Mouse (Mus musculus): ENCODE results near the gene Nop2. TPM values are rescaled to one million over a fixed set of nuclear protein-coding genes. Genes with fewer than 3 reads are reported as not detected.

Nop2 gene
- polyA plus RNA-seq, 1 experiment from 2014 or later = 45.0 TPM

GRCm38 (mm10) chr6:125101444-125101843, 30.3 kb upstream of the Nop2 start:
- H3K4me2 ChIP-seq (ENCODE audit: low read depth, low read length) = no peak overlapping the region
- no peak for ATAC-seq (ENCODE audit: low read depth)
- no peaks in the 10 kb centered on the region; the same call in 1 of the 2 replicates for H3K27me3 ChIP-seq (ENCODE audit: control insufficient read depth, insufficient read depth, low read length)
- peaks cover 68% of the 10 kb centered on the region for H3K36me3 ChIP-seq (ENCODE audit: control insufficient read depth, insufficient read depth, low read length)
- H3K9ac ChIP-seq (replicated peaks; ENCODE audit: low read depth, low read length) = no peak overlapping the region
- WGBS = 89% methylated on average over 9 of the region's 9 CpGs
- no peaks in the 10 kb centered on the region for H3K9me3 ChIP-seq (ENCODE audit: control insufficient read depth, low read length)
- H3K4me3 ChIP-seq (ENCODE audit: low read depth, low read length) = no peak overlapping the region
- no peak overlapping the region for H3K27ac ChIP-seq (ENCODE audit: low read depth, low read length)
- H3K4me1 ChIP-seq (ENCODE audit: control insufficient read depth, insufficient read depth, low read length) = peaks cover 27% of the 10 kb centered on the region

- Histone ChIP-seq H3K4me3 (ENCODE audit: low read depth, low read length) (no peak overlapping the region), H3K36me3 (ENCODE audit: control insufficient read depth, insufficient read depth, low read length) (peaks cover 86% of the 10 kb centered on the region), H3K9me3 (ENCODE audit: control insufficient read depth, low read length) (no peaks in the 10 kb centered on the region), H3K4me2 (ENCODE audit: low read depth, low read length) (no peak overlapping the region), H3K9ac (replicated peaks; ENCODE audit: low read depth, low read length) (no peak overlapping the region), H3K27ac (ENCODE audit: low read depth, low read length) (no peak overlapping the region), H3K27me3 (ENCODE audit: control insufficient read depth, insufficient read depth, low read length) (no peaks in the 10 kb centered on the region), H3K4me1 (ENCODE audit: control insufficient read depth, insufficient read depth, low read length) (peaks cover 6% of the 10 kb centered on the region)
- WGBS = 92% methylated on average over 4 of the region's 4 CpGs
- no peak for ATAC-seq (ENCODE audit: low read depth)
These were observed 27.5 kb upstream of the Nop2 start for GRCm38 (mm10) chr6:125104223-125104622.

GRCm38 (mm10) chr6:125107705-125108104, 24.0 kb upstream of the Nop2 start:
- WGBS = 96% methylated on average over 2 of the region's 2 CpGs
- H3K9ac ChIP-seq (replicated peaks; ENCODE audit: low read depth, low read length) = no peak overlapping the region
- H3K4me1 ChIP-seq (ENCODE audit: control insufficient read depth, insufficient read depth, low read length) = no peaks in the 10 kb centered on the region
- H3K27ac ChIP-seq (ENCODE audit: low read depth, low read length) = no peak overlapping the region
- no peak overlapping the region for H3K4me3 ChIP-seq (ENCODE audit: low read depth, low read length)
- no peaks in the 10 kb centered on the region for H3K27me3 ChIP-seq (ENCODE audit: control insufficient read depth, insufficient read depth, low read length)
- no peak for ATAC-seq (ENCODE audit: low read depth)
- no peaks in the 10 kb centered on the region for H3K9me3 ChIP-seq (ENCODE audit: control insufficient read depth, low read length)
- no peak overlapping the region for H3K4me2 ChIP-seq (ENCODE audit: low read depth, low read length)
- peaks cover 91% of the 10 kb centered on the region for H3K36me3 ChIP-seq (ENCODE audit: control insufficient read depth, insufficient read depth, low read length)

GRCm38 (mm10) chr6:125109371-125109770, 22.3 kb upstream of the Nop2 start:
- ATAC-seq (ENCODE audit: low read depth) = no peak
- 90% methylated on average over 14 of the region's 14 CpGs for WGBS
- H3K4me2 ChIP-seq (ENCODE audit: low read depth, low read length) = no peak overlapping the region

GRCm38 (mm10) chr6:125110927-125111326, 20.8 kb upstream of the Nop2 start:
- Histone ChIP-seq H3K36me3 (ENCODE audit: control insufficient read depth, insufficient read depth, low read length) (peaks cover 96% of the 10 kb centered on the region), H3K27ac (ENCODE audit: low read depth, low read length) (no peak overlapping the region), H3K9ac (replicated peaks; ENCODE audit: low read depth, low read length) (no peak overlapping the region), H3K9me3 (ENCODE audit: control insufficient read depth, low read length) (no peaks in the 10 kb centered on the region), H3K4me1 (ENCODE audit: control insufficient read depth, insufficient read depth, low read length) (no peaks in the 10 kb centered on the region), H3K4me2 (ENCODE audit: low read depth, low read length) (no peak overlapping the region), H3K4me3 (ENCODE audit: low read depth, low read length) (no peak overlapping the region), H3K27me3 (ENCODE audit: control insufficient read depth, insufficient read depth, low read length) (no peaks in the 10 kb centered on the region)
- 93% methylated on average over 7 of the region's 7 CpGs for WGBS
- no peak for ATAC-seq (ENCODE audit: low read depth)

More at GRCm38 (mm10) chr6:125109371-125109770, 22.3 kb upstream of the Nop2 start:
- H3K27me3 ChIP-seq (ENCODE audit: control insufficient read depth, insufficient read depth, low read length) = no peaks in the 10 kb centered on the region
- peaks cover 94% of the 10 kb centered on the region for H3K36me3 ChIP-seq (ENCODE audit: control insufficient read depth, insufficient read depth, low read length)
- no peaks in the 10 kb centered on the region for H3K9me3 ChIP-seq (ENCODE audit: control insufficient read depth, low read length)
- H3K27ac ChIP-seq (ENCODE audit: low read depth, low read length) = no peak overlapping the region
- no peaks in the 10 kb centered on the region for H3K4me1 ChIP-seq (ENCODE audit: control insufficient read depth, insufficient read depth, low read length)
- no peak overlapping the region for H3K4me3 ChIP-seq (ENCODE audit: low read depth, low read length)
- no peak overlapping the region for H3K9ac ChIP-seq (replicated peaks; ENCODE audit: low read depth, low read length)

GRCm38 (mm10) chr6:125112553-125112952, 19.2 kb upstream of the Nop2 start:
- no peaks in the 10 kb centered on the region for H3K9me3 ChIP-seq (ENCODE audit: control insufficient read depth, low read length)
- H3K9ac ChIP-seq (replicated peaks; ENCODE audit: low read depth, low read length) = no peak overlapping the region
- H3K4me1 ChIP-seq (ENCODE audit: control insufficient read depth, insufficient read depth, low read length) = no peaks in the 10 kb centered on the region
- H3K4me2 ChIP-seq (ENCODE audit: low read depth, low read length) = no peak overlapping the region
- no peak overlapping the region for H3K4me3 ChIP-seq (ENCODE audit: low read depth, low read length)
- H3K27me3 ChIP-seq (ENCODE audit: control insufficient read depth, insufficient read depth, low read length) = no peaks in the 10 kb centered on the region
- H3K27ac ChIP-seq (ENCODE audit: low read depth, low read length) = no peak overlapping the region
- ATAC-seq (ENCODE audit: low read depth) = no peak
- 91% methylated on average over 11 of the region's 11 CpGs for WGBS
- H3K36me3 ChIP-seq (ENCODE audit: control insufficient read depth, insufficient read depth, low read length) = peaks cover 92% of the 10 kb centered on the region

GRCm38 (mm10) chr6:125119387-125119786, 12.3 kb upstream of the Nop2 start:
- Histone ChIP-seq H3K27me3 (ENCODE audit: control insufficient read depth, insufficient read depth, low read length) (no peaks in the 10 kb centered on the region), H3K36me3 (ENCODE audit: control insufficient read depth, insufficient read depth, low read length) (peaks cover 92% of the 10 kb centered on the region), H3K4me1 (ENCODE audit: control insufficient read depth, insufficient read depth, low read length) (no peaks in the 10 kb centered on the region), H3K9ac (replicated peaks; ENCODE audit: low read depth, low read length) (no peak overlapping the region), H3K4me3 (ENCODE audit: low read depth, low read length) (no peak overlapping the region), H3K27ac (ENCODE audit: low read depth, low read length) (no peak overlapping the region), H3K9me3 (ENCODE audit: control insufficient read depth, low read length) (no peaks in the 10 kb centered on the region), H3K4me2 (ENCODE audit: low read depth, low read length) (no peak overlapping the region)
- 94% methylated on average over 8 of the region's 8 CpGs for WGBS
- ATAC-seq (ENCODE audit: low read depth) = no peak

- 94% methylated on average over 12 of the region's 12 CpGs for WGBS
- no peak overlapping the region for H3K27ac ChIP-seq (ENCODE audit: low read depth, low read length)
- H3K9me3 ChIP-seq (ENCODE audit: control insufficient read depth, low read length) = no peaks in the 10 kb centered on the region
- no peak overlapping the region for H3K4me3 ChIP-seq (ENCODE audit: low read depth, low read length)
- H3K36me3 ChIP-seq (ENCODE audit: control insufficient read depth, insufficient read depth, low read length) = peaks cover 59% of the 10 kb centered on the region
- no peaks in the 10 kb centered on the region for H3K27me3 ChIP-seq (ENCODE audit: control insufficient read depth, insufficient read depth, low read length)
- no peak overlapping the region for H3K9ac ChIP-seq (replicated peaks; ENCODE audit: low read depth, low read length)
- ATAC-seq (ENCODE audit: low read depth) = no peak
- H3K4me2 ChIP-seq (ENCODE audit: low read depth, low read length) = no peak overlapping the region
- peaks cover 5% of the 10 kb centered on the region; the same call in 1 of the 2 replicates for H3K4me1 ChIP-seq (ENCODE audit: control insufficient read depth, insufficient read depth, low read length)
These were observed 3.0 kb upstream of the Nop2 start for GRCm38 (mm10) chr6:125128724-125129123.

- 87% methylated on average over 20 of the region's 20 CpGs for WGBS
- Histone ChIP-seq H3K27ac (ENCODE audit: low read depth, low read length) (no peak overlapping the region), H3K4me1 (ENCODE audit: control insufficient read depth, insufficient read depth, low read length) (peaks cover 5% of the 10 kb centered on the region; the same call in 1 of the 2 replicates), H3K27me3 (ENCODE audit: control insufficient read depth, insufficient read depth, low read length) (no peaks in the 10 kb centered on the region), H3K4me3 (ENCODE audit: low read depth, low read length) (no peak overlapping the region), H3K9ac (replicated peaks; ENCODE audit: low read depth, low read length) (0 out of 2 replicates have a peak overlapping the region, but pooled peaks have one; percentile 11), H3K36me3 (ENCODE audit: control insufficient read depth, insufficient read depth, low read length) (peaks cover 57% of the 10 kb centered on the region), H3K4me2 (ENCODE audit: low read depth, low read length) (no peak overlapping the region), H3K9me3 (ENCODE audit: control insufficient read depth, low read length) (no peaks in the 10 kb centered on the region)
- ATAC-seq (ENCODE audit: low read depth) = no peak
These were observed 1.9 kb upstream of the Nop2 start for GRCm38 (mm10) chr6:125129710-125130402.

Data from neural tube, embryonic 14.5 days (tissue).